Mouse (Mus musculus): ENCODE measurements at regions not wholly inside any gene's neighbourhood (a gene's known extent, or its start where the extent isn't known, plus 50 kb on each side); places are given as distances from the start of the nearest gene placed in this dataset.

DNA sequence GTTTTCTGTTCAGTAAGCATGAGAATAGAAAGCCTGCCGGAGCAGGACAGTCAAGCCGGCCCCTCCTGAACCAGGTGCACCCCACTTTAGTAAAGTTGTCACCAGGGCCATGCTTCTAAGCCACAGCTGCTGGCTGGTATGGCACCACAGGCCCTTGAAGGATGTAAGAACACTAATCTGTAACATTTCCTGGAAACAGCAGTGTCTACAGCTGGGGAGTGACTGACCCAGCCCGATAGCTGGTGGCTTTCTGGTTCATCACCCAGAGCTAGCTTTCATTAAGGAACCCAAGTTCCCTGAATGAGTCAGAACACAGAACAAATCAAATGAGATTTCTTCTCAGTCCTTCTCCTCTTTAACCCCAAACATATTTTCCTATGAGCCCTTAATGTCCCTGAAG, 82.4 kb upstream of the Nkx1-1 start:
- in situ Hi-C loops (cut with MboI, MseI) = loop anchor here (25.0 kb wide), 1 partner anchor 746 kb away; no protein-coding TSS in a partner anchor

DNA sequence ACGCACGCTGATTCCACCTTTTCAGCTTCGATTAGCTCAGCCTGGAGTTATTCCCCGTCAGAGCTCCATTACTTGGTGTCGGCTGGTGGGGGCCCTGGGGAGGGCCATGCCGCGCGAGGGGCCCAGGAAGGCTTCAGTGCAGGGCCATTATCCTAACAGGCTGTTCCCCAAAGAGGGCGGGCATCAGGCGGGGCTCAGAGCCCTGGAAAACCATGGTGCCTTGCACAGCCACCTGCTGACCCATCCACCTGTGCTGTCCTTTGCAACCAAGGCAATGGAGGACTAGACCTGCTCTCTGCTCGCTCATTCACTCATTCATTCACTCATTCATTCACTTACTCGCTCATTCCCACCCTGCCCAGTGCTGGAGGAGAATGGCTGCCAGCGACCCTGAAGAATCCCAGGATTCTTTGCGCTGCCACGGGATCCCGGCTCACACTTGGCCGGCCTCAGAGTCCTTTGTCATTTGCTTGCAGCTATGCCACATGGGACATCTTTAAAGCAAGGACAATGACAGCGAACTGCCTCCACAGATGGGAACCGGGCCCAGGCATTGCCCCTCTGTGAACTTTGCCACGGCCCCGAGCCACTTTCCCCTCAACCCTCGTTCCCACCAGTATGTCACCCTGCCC, 78.6 kb upstream of the Nkx1-1 start:
- in situ Hi-C loops (cut with MboI, MseI) = loop anchor here (25.0 kb wide), 1 partner anchor 750 kb away; no protein-coding TSS in a partner anchor

DNA sequence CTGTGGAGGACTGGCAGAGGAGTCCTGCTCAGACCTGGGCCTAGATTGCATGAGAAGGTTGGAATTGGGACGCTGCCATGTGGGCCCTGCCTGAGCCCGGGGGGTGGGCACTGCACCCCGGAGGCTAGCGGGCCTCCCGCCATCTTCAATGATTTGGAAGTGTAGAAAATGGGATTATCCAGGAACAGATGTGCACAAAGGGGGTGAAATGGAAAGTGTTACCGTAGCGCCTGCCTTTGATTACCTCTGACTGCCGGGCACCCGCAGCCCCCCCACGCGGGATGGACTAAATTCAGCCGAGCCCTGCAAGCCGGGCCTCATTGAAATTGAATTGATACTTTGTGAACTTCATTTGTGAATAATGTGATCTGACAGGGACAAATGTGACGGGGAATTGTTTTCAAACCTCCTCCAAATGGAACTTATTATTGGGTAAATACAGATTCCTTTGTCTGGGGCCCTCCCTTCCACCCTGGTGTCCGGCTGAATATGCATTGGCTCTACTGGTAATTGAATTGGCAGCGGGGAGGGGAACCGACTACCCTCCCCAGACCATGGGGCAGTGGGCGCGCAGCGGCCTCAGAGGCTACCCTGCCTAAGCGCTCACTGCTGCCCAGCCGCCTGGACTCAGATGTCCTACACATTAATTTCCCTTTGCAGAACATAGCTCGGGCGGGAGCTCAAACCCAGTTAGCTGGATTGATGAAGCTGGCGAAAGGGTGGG, 77.9 kb upstream of the Nkx1-1 start:
- in situ Hi-C loops (cut with MboI, MseI) = loop anchor here (25.0 kb wide), 1 partner anchor 751 kb away; no protein-coding TSS in a partner anchor

DNA sequence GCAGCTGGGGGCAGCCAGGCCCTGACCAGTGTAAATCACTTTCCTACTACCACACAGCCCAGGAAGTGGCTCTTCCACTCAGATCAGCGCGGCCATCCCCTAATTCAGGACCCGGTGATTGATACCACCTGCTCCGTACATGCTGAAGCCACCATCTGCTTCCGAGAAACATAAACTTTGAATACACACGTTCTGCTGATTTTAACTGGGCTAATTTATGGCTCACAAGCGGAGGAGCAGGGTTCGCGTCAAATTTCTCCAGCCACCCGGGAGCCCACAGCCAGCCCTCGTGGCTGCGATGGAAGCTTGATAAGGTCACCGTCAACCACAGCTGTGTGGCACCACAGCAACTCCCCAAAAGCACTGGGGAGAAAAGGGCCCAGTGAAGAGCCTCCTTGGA, 72.0 kb upstream of the Nkx1-1 start:
- in situ Hi-C loops (cut with MboI, MseI) = loop anchor here (25.0 kb wide), 1 partner anchor 757 kb away; no protein-coding TSS in a partner anchor

DNA sequence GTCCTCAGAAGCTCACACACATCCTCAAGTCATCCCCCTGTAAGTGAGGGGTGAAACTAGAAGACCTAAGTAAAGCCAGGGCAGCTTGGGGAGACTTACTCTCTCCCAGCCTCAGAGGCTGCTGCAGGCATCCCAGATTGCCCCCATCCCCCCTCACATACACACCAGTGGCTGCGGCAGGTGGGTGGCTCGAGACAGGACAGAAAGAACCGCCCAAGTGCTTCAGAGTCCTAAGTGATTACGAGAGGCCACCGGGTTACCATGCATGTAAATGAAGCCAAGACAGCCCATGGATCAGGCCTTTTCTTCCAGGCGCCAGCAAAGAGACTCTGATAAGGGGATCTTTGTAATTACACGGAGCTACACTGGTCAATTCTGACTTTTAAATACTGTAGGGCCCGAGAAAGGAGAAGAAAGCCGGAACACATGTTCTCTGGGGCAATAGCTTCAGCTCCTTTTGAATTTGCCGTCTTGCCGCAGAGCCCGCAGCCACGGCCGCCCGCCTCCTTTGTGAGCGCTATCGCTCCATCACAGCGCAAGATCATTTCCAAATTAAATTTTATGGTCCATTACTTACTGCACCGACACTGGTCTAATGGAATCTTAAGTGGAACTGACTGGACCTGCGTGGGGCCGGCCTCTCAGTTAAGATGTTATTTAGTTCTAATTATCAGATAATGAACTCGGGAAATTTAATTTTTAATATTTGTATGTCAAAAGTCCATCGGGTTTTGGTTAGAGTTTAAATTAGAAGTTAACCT, 68.1 kb upstream of the Nkx1-1 start:
- in situ Hi-C loops (cut with MboI, MseI) = loop anchor here (25.0 kb wide), 1 partner anchor 760 kb away; no protein-coding TSS in a partner anchor

DNA sequence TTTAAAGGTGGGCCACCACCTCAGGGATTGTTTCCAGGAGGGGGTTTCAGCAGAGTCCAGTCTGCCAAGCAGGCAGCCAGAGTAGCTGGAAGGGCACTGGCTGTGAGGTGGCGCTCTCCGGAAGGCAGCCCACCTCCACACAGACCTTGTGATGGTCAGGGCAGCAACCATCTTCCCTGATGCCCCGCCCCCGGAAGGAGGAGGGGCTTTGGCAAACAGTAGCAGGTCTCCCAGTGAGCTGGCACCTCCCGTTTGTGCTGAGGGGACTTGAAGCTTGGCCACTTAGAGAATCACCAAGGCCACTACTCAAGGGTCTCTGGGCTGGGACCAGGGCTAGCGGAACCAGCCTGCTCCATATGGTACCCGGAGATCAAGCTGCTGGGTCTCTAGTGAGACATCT, 67.4 kb upstream of the Nkx1-1 start:
- in situ Hi-C loops (cut with MboI, MseI) = loop anchor here (25.0 kb wide), 1 partner anchor 761 kb away; no protein-coding TSS in a partner anchor

DNA sequence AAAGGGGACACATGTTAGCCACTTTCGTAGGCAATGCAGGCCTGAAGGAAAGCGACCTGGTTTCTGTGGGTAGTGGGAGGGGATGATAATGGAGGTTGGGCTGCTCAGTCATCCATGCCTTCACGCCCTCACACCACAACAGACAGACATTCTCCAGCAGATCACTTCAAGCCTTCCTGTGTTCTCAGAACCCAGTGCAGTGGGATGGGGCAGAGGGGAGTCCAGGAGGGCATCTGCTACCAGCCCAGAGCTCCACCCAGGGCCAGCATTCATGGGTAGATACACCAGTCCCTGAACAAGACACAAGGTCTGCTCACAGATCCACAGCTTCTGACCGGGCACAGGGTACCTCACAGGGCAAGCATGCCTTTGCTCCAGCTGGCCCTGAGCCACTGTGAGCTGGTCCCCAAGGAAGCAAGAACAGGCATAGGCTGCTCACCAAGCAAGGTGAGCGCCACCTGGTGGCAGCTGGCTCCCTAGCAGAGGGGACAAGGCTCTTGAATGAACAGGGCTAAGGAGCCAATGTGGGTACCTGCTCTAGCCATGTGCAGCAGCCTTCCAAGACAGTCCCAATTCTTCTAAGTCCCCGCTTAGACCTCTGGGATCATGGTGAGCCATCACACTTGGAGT, 62.2 kb upstream of the Nkx1-1 start:
- in situ Hi-C loops (cut with MboI, MseI) = no loop called here

DNA sequence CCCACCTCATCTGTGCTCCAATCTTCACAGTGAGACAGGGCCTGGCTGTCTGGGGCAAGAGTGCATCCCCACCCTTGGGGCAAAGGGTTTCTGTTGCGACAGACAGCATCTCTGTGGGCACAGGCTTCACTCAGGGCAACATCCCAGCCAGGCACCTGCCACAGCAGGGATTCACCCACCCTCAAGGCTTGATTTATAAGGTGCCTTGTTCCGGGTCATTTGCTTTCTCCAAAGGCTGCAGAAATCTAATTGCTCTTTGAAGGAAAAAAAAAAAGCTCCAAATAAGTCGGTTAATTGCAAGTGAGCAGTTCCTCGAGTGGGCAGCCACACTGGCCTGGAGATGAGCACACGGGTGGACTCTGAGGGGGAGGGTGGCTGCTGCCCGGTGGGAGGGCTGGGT, 61.5 kb upstream of the Nkx1-1 start:
- in situ Hi-C loops (cut with MboI, MseI) = no loop called here

DNA sequence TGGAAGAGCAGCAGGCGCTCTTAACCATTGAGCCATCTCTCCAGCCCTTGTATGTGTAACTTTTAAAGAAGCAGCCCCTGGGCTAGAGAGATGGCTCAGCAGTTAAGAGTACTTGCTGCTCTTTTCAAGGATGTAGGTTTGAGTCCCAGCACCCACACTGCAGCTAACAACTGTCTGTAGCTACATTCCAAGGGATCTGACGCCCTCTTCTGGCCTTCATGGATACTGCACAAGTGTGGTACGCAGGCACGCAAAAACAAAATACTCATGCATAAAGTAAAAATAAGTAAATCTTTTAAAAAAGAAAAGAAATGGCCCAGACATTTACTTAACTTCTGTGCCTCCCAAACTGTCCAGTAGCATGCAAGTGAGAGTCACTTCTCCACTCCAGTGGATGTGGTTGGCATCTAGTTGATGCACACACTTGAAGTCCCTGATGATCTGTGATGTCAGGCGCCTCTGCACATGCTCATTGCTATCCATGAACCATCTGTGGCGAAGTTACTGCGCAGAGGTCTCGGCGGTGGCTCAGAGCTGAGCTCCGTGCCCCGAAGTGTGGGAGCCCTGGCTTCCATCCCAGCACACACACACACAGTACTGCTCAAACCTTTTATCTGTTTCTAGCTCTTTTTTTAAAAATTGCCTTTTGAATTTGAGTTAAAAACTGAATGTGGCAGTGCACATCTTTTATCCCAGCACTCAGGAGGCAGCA, 59.0 kb upstream of the Nkx1-1 start:
- in situ Hi-C loops (cut with MboI, MseI) = no loop called here

DNA sequence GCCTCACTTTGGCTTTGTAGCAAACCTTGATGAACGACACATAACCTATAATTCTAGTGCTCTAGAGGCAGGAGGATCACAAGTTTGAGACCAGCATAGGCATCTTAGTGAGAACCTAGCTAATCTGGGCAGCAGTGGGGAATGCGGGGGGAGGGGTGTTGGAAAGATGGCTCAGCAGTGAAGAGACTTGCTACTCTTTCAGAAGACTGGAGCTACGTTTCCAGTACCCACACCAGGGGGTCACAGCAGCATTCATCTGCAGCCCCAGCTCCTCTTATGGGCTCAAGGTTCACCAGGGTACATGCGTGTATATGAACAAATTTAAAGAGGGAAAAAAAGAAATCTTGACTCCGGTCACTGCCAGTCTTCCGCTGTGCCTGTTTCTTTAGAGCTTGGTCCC, 55.5 kb upstream of the Nkx1-1 start:
- in situ Hi-C loops (cut with MboI, MseI) = no loop called here

DNA sequence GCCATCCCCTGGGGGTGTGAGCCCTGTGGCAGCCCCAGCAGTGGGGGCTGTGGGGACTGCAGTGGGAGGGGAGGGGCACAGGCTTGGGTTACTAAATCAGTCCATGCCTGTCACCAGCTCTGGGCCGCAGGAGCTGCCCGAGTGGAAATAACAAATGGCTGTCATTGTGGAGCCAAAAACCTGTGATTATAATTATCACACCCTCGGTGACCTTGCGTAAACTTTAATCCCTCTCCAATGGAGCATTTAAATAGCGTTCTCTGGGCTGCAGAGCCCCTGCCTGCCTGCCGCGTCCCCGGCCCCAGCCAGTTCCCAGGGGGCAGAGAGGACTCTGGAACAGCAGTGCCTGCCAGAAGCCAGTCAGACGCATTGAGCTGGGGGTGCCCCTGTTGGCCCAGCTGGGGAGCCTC, 54.4 kb upstream of the Nkx1-1 start:
- in situ Hi-C loops (cut with MboI, MseI) = no loop called here

DNA sequence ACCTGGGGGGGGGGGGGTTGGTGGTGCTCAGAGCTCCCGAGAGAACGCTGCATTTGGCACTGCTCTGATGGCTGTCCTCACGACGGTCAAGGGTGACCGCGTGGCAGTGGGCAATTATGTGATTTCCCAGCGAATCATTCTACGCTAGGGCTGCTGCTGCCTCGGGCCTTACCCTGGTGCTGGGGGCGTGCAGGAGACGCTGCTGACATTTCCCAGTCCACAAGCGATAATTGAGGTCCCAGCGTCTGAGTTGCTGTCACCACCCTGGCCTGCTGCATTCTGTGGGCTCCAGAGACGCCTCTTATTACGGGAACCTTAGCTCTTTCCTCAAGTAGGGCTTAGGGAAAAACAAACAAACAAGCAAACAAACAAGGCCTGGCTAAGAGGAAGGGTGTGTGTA, 52.0 kb upstream of the Nkx1-1 start:
- in situ Hi-C loops (cut with MboI, MseI) = no loop called here
